ENCODE assay signal across 8 mouse cellular contexts in the genomic region with DNA sequence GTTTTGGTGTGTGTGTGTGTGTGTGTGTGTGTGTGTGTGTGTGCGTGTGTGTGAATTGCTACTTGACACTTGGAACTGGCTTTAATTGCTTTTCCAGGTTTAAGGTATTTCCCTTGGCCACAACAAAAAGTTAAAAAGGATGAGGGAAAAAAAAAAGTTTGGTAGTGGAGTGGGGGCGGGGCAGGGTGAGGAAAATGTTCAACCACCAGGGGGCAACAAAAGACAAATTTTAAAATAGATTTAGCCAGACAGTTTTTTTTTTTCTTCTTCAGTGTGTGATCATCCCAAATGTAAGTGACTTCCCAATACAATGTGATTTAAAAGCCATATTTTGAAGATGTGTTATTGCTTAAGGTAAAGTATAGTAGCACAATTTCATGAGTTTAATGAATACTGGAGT. TPM values are rescaled to one million over a fixed set of nuclear protein-coding genes. Genes with fewer than 3 reads are reported as not detected.
A peak's percentile ranks its signal among the peaks of the same experiment; 100 is the strongest.
DNase-seq lines count a peak whose midpoint lies in the region; ATAC-seq and TF ChIP-seq lines count a peak whose summit lies in the region.

No protein-coding gene starts in this region.

- DNase-seq in heart, adult 18-20 months: peak; percentile 64 to 88
- DNase-seq in heart, embryonic 10.5 days (ENCODE audit: low spot score): no peak
- DNase-seq in MN1 (ENCODE audit: low spot score): peak; percentile 20
- DNase-seq in embryo, embryonic 9.5 days (ENCODE audit: extremely low spot score): peak; percentile 60
- DNase-seq in heart, postnatal 14 days: peak; percentile 68 to 81
- DNase-seq in layer of hippocampus, postnatal 25 days (ENCODE audit: extremely low spot score in 1 of 2, low spot score in 1 of 2): peak; percentile 45 to 78
- peak; percentile 67 for DNase-seq in midbrain, postnatal 0 days (ENCODE audit: low spot score)

- no peak overlapping the region for H3K4me3 ChIP-seq in heart, embryonic 10.5 days
- H3K4me3 ChIP-seq in midbrain, postnatal 0 days (ENCODE audit: low read depth, low read length): no peak overlapping the region

- peak; percentile 74 for TF ChIP-seq CTCF in midbrain, postnatal 0 days (IDR thresholded peaks at IDR 0.05)

- ATAC-seq in midbrain, postnatal 0 days (ENCODE audit: low FRiP score): no peak
- no peak for ATAC-seq in erythroid progenitor cell, adult 5-6 weeks (replicated peaks; ENCODE audit: low FRiP score, poor library complexity, severe bottlenecking)

- H3K36me3 ChIP-seq in heart, embryonic 10.5 days: no peaks in the 10 kb centered on the region
- no peaks in the 10 kb centered on the region for H3K36me3 ChIP-seq in midbrain, postnatal 0 days (ENCODE audit: insufficient read depth, low read length)

- H3K4me1 ChIP-seq in heart, embryonic 10.5 days: 0 out of 2 replicates have a peak, but pooled peaks cover 3% of the 10 kb centered on the region
- no peaks in the 10 kb centered on the region for H3K4me1 ChIP-seq in midbrain, postnatal 0 days (ENCODE audit: insufficient read depth, low read length)

- H3K9ac ChIP-seq in midbrain, postnatal 0 days (replicated peaks; ENCODE audit: low read length, poor library complexity, severe bottlenecking): no peak overlapping the region

- no peak overlapping the region for H3K4me2 ChIP-seq in midbrain, postnatal 0 days (ENCODE audit: low read depth, low read length, poor library complexity, severe bottlenecking)

- no peaks in the 10 kb centered on the region for H3K9me3 ChIP-seq in heart, embryonic 10.5 days
- no peaks in the 10 kb centered on the region for H3K9me3 ChIP-seq in midbrain, postnatal 0 days (ENCODE audit: low read length)

- WGBS in heart, embryonic 10.5 days: 16% methylated on average over 2 of the region's 2 CpGs
- 16% methylated on average over 2 of the region's 2 CpGs for WGBS in midbrain, postnatal 0 days

- H3K27me3 ChIP-seq in heart, embryonic 10.5 days (ENCODE audit: insufficient read depth, poor library complexity, severe bottlenecking): no peaks in the 10 kb centered on the region
- no peaks in the 10 kb centered on the region for H3K27me3 ChIP-seq in midbrain, postnatal 0 days (ENCODE audit: insufficient read depth, low read length)

- H3K27ac ChIP-seq in heart, embryonic 10.5 days: no peak overlapping the region
- H3K27ac ChIP-seq in midbrain, postnatal 0 days (ENCODE audit: low read depth, low read length): no peak overlapping the region

- intact Hi-C loops in heart, postnatal 14 days (cut with DNase I): loop anchor here (1.0 to 10.0 kb wide), 6 partner anchors 263 to 1590 kb away; no protein-coding TSS in a partner anchor

RNA-seq across cellular contexts. Expression of a gene that starts 4.7 kb away (rescaled TPM):
- total RNA-seq in heart, adult 18-20 months (2021): 10 to 100 TPM; 25.9 to 37.0 TPM
- 53.5 and 54.7 TPM in 2 replicates for polyA plus RNA-seq in heart, embryonic 10.5 days (2016; fragmentation: Nextera tagmentation; extraction: Ambion mirVana)
- 10 to 100 TPM; 33.5 to 50.5 TPM for total RNA-seq in heart, postnatal 14 days (2021)
- total RNA-seq in layer of hippocampus, postnatal 25 days (2021): 10 to 100 TPM; 23.1 to 24.2 TPM
- 11.6 and 11.9 TPM in 2 replicates for total RNA-seq in midbrain, postnatal 0 days (2014; rRNA removed)
- polyA plus RNA-seq in midbrain, postnatal 0 days (2015; fragmentation: Nextera tagmentation; extraction: Ambion mirVana): 2.8 TPM in 2 replicates
- total RNA-seq in erythroid progenitor cell, adult 5-6 weeks (2015; ENCODE audit: low replicate concordance): 0.36 TPM in 1 of 2 replicates, not detected in the other
- total RNA-seq in erythroid progenitor cell, adult 5-6 weeks (2017; ENCODE audit: low replicate concordance): 0.38 TPM in 1 of 2 replicates, not detected in the other
